Mouse (Mus musculus) CH12.LX (cell line): ENCODE measurements around the gene Zfp386.

Experiments
- CTCF ChIP-seq, 2 experiments: IDR thresholded peaks in 1 of 2; conservative IDR thresholded peaks in 1 of 2; 2 replicates each; pipeline ENCODE4 v1.5.1; 2011 to 2012; ENCODE audit warnings: low read depth in 2 of 2, low read length in 2 of 2, improper control_type of control experiment in 1 of 2, inconsistent platforms in 1 of 2, mild to moderate bottlenecking in 1 of 2, moderate library complexity in 1 of 2
- EP300 ChIP-seq: IDR thresholded peaks from 2 replicates; pipeline ENCODE4 v1.6.1; 2011; ENCODE audit warnings: low read length, improper control_type of control experiment
- POLR2A ChIP-seq: IDR thresholded peaks from 2 replicates; pipeline ENCODE4 v1.6.1; 2011; ENCODE audit warnings: low read depth, mild to moderate bottlenecking, improper control_type of control experiment, low read length

GRCm38 (mm10) chr12:116111007-116111694 lies 63.6 kb downstream of the Zfp386 start:
- TF ChIP-seq CTCF (conservative IDR thresholded peaks at IDR 0.05 in 1 of 2, IDR thresholded peaks at IDR 0.05 in 1 of 2; ENCODE audit: low read depth in 2 of 2, low read length in 2 of 2) (no peak), POLR2A (no peak), EP300 (no peak)
